Mouse (Mus musculus) forebrain, embryonic 10.5 days (tissue): ENCODE measurements around the gene Gm18336. TPM values are rescaled to one million over a fixed set of nuclear protein-coding genes. Genes with fewer than 3 reads are reported as not detected.
"Not testable (repeated sequence)": the region's sequence is repeated elsewhere in the genome, so short reads cannot be mapped to it uniquely, and the experiment has no call there.

Experiments
- DNase-seq: peaks from one replicate; pipeline ENCODE4 v3.0.0-alpha.2; 2017; ENCODE audit warnings: low spot score; ENCODE audit errors: extremely low spot score
- H3K27ac ChIP-seq: fragments of 300-500 bp; sonication (generic); 2 replicates; pipeline ENCODE4 v1.5.1; 2016; ENCODE audit warnings: mild to moderate bottlenecking
- H3K27me3 ChIP-seq: fragments of 300-500 bp; sonication (generic); 2 replicates; pipeline ENCODE4 v1.6.1; 2016; ENCODE audit warnings: mild to moderate bottlenecking; ENCODE audit not compliant: poor library complexity, severe bottlenecking
- H3K36me3 ChIP-seq: fragments of 300-500 bp; sonication (generic); replicated peaks from 2 replicates; pipeline ENCODE4 v1.6.1; 2016; ENCODE audit warnings: mild to moderate bottlenecking, moderate library complexity
- H3K4me1 ChIP-seq: fragments of 300-500 bp; sonication (generic); 2 replicates; pipeline ENCODE4 v1.6.1; 2016
- H3K4me3 ChIP-seq: fragments of 300-500 bp; sonication (generic); 2 replicates; pipeline ENCODE4 v1.5.1; 2016; ENCODE audit warnings: mild to moderate bottlenecking, moderate library complexity
- H3K9me3 ChIP-seq: fragments of 300-500 bp; sonication (generic); 2 replicates; pipeline ENCODE4 v1.6.1; 2016; ENCODE audit warnings: mild to moderate bottlenecking, moderate library complexity
- WGBS: fragments of 180-500 bp; shearing (Covaris S2); methylation state at CpG from one replicate; pipeline ENCODE4 v1.1.7; 2016; 5-methylcytosine and 5-hydroxymethylcytosine counted together
- polyA plus RNA-seq: library from polyadenylated mRNA; unstranded; fragments of >200 nt; fragmentation: Nextera tagmentation; extraction: Ambion mirVana; gene quantifications from 2 replicates; pipeline ENCODE4 v1.2.1, GENCODE M21; 2016

Gm18336 gene
- not detected in 2 replicates for polyA plus RNA-seq

- not testable (repeated sequence) for H3K27ac ChIP-seq, DNase-seq
- WGBS, result 83% methylated on average over 2 of the region's 2 CpGs
Measured at GRCm38 (mm10) chrX:73398636-73399035, at the start of gene Gm18336. Gm18336 (minus strand) TSS chrX:73398736.

DNA sequence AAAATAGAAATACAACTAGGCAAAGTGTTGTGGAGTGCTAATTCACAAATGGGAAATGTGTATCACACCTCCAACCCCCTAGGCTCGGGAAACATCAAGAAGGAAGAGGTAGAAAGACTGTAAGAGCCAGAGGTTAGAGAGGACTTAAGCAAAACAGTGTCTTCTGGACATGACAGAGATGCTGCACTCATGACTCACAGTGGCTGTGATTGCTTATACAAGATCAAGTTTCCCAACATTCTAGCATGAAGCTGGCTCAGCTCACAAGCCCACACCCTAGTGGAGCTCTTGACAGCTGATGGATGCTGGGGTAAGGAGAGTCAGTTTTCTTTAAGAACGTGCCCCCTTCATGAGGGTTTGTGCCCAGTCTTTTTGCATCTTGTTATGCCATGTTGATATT is 42.9 kb upstream of the Gm18336 start:
- Histone ChIP-seq H3K4me1 (no peaks in the 10 kb centered on the region), H3K4me3 (no peak overlapping the region), H3K36me3 (peaks cover 31% of the 10 kb centered on the region), H3K27me3 (peaks cover 39% of the 10 kb centered on the region), H3K27ac (no peak overlapping the region), H3K9me3 (no peaks in the 10 kb centered on the region)
- WGBS, result 73% methylated on average over 2 of the region's 2 CpGs
- DNase-seq, result no peak

More at GRCm38 (mm10) chrX:73398636-73399035, at the start of gene Gm18336:
- H3K4me1 ChIP-seq, H3K36me3 ChIP-seq, H3K9me3 ChIP-seq, H3K4me3 ChIP-seq: not testable (repeated sequence)
- H3K27me3 ChIP-seq, result peaks cover 23% of the 10 kb centered on the region

GRCm38 (mm10) chrX:73435252-73435651 is 36.7 kb upstream of the Gm18336 start, which contains the start of gene Trex2:
Trex2 (minus strand) TSS chrX:73435344.
- 84% methylated on average over 11 of the region's 11 CpGs for WGBS
- H3K4me1 ChIP-seq, result no peaks in the 10 kb centered on the region
- H3K4me3 ChIP-seq, result no peak within 1 kb of the TSS

GRCm38 (mm10) chrX:73432850-73433249 is 34.3 kb upstream of the Gm18336 start:
- H3K4me3 ChIP-seq, result no peak overlapping the region
- 84% methylated on average over 5 of the region's 5 CpGs for WGBS
- peaks cover 32% of the 10 kb centered on the region for H3K27me3 ChIP-seq
- H3K4me1 ChIP-seq, result no peaks in the 10 kb centered on the region
- no peak for DNase-seq
- H3K27ac ChIP-seq, result no peak overlapping the region
- no peaks in the 10 kb centered on the region for H3K9me3 ChIP-seq
- H3K36me3 ChIP-seq, result peaks cover 13% of the 10 kb centered on the region

More at GRCm38 (mm10) chrX:73435252-73435651, 36.7 kb upstream of the Gm18336 start, which contains the start of gene Trex2:
- no peak for DNase-seq
- H3K27me3 ChIP-seq, result peaks cover 48% of the 10 kb centered on the region
- peaks cover 18% of the 10 kb centered on the region for H3K36me3 ChIP-seq
- H3K27ac ChIP-seq, result no peak within 1 kb of the TSS
- no peaks in the 10 kb centered on the region for H3K9me3 ChIP-seq

GRCm38 (mm10) chrX:73430036-73430435 is 31.5 kb upstream of the Gm18336 start:
- Histone ChIP-seq H3K9me3 (no peaks in the 10 kb centered on the region), H3K4me1 (no peaks in the 10 kb centered on the region), H3K27me3 (peaks cover 34% of the 10 kb centered on the region), H3K36me3 (no peaks in the 10 kb centered on the region), H3K27ac (no peak overlapping the region), H3K4me3 (no peak overlapping the region)
- WGBS, result 80% methylated on average over 2 of the region's 2 CpGs
- DNase-seq, result no peak

DNA sequence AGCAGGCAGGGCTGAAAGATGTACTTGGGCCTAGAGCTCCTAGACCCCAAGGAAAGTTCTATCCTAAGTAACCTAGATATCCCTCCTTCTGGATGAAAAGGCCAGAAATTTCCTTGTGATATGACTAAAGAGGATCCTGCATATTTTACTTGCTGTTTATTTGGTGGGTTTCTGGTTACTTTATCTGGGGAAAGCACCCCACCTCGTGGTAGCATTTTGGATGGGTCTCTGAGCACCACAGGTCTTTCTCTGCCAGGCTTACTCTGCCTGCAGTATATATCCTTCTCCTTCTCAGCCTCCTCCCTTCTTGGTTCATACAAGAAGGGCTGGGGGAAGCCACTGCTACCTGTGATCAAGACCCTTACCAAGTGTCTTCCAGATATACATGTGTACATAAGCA is 14.2 kb upstream of the Gm18336 start:
- DNase-seq, result no peak
- 20% methylated on average over 1 of the region's 1 CpGs for WGBS
- Histone ChIP-seq H3K27ac (no peak overlapping the region), H3K36me3 (no peaks in the 10 kb centered on the region), H3K9me3 (no peaks in the 10 kb centered on the region), H3K4me3 (no peak overlapping the region), H3K4me1 (peaks cover 4% of the 10 kb centered on the region), H3K27me3 (peaks cover 45% of the 10 kb centered on the region)

GRCm38 (mm10) chrX:73410880-73411517 is 12.5 kb upstream of the Gm18336 start, which contains the start of gene Zfp92:
Zfp92 (plus strand) TSS chrX:73411096.
- Histone ChIP-seq H3K4me3 (peak within 1 kb of the TSS; percentile 41), H3K9me3 (no peaks in the 10 kb centered on the region), H3K4me1 (peaks cover 4% of the 10 kb centered on the region), H3K27me3 (peaks cover 45% of the 10 kb centered on the region), H3K36me3 (no peaks in the 10 kb centered on the region), H3K27ac (no peak within 1 kb of the TSS)
- 20% methylated on average over 20 of the region's 20 CpGs for WGBS
- DNase-seq, result no peak

GRCm38 (mm10) chrX:73401616-73402015 is 3.1 kb upstream of the Gm18336 start:
- 92% methylated on average over 12 of the region's 12 CpGs for WGBS
- H3K9me3 ChIP-seq, result no peaks in the 10 kb centered on the region
- H3K4me3 ChIP-seq, result no peak overlapping the region
- DNase-seq, result no peak
- no peak overlapping the region for H3K27ac ChIP-seq
- H3K4me1 ChIP-seq, result no peaks in the 10 kb centered on the region
- peaks cover 14% of the 10 kb centered on the region for H3K27me3 ChIP-seq
- no peaks in the 10 kb centered on the region for H3K36me3 ChIP-seq

GRCm38 (mm10) chrX:73400951-73401350 is 2.4 kb upstream of the Gm18336 start:
- Histone ChIP-seq H3K4me3 (no peak overlapping the region), H3K27me3 (peaks cover 21% of the 10 kb centered on the region), H3K27ac (no peak overlapping the region), H3K9me3 (no peaks in the 10 kb centered on the region), H3K36me3 (no peaks in the 10 kb centered on the region), H3K4me1 (no peaks in the 10 kb centered on the region)
- 90% methylated on average over 20 of the region's 20 CpGs for WGBS
- no peak for DNase-seq

DNA sequence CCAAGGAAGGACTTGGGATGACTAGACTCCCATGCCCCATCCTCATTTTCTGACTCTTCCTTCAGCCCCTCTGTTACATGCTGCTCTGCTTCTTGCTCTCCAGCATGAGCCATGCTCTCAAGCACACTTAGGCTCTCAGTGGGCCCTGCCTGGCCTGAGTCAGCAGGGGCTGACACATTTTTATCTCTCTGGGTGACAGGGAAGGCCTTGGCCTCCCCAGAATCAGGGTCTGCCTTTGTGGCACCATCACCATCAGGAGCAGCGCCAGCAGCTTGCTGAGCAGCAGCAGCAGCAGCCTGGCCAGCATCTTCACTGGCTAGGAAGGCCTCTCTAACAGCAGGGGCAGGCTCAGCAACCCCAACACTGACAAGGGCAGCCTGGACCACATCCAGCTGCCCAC is 2.1 kb downstream of the Gm18336 start:
- no peak for DNase-seq
- Histone ChIP-seq H3K4me1 (no peaks in the 10 kb centered on the region), H3K27ac (no peak overlapping the region), H3K36me3 (no peaks in the 10 kb centered on the region), H3K4me3 (no peak overlapping the region), H3K27me3 (peaks cover 36% of the 10 kb centered on the region), H3K9me3 (no peaks in the 10 kb centered on the region)
- WGBS, result 86% methylated on average over 1 of the region's 1 CpGs

DNA sequence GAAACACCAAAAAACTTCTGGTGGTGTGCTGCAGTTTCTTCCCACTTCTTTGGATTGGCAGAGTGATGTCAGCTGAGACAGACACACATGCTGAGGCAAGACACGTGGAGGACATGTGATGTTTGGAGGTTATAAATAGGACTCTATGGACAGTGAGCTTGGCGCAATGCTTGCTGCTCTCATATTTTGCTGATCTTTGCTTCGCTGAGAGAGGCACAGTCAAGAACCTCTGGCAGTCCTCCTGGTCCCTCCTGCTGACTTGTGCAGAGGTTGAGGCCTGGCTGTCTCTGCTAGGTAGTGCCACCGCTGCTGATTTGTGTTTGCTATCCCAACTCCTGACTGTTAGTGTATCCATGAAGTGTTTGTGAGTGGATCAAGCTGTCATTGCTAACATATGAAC is 7.1 kb downstream of the Gm18336 start:
- H3K4me1 ChIP-seq, result no peaks in the 10 kb centered on the region
- 82% methylated on average over 4 of the region's 4 CpGs for WGBS
- peaks cover 22% of the 10 kb centered on the region for H3K27me3 ChIP-seq
- no peak for DNase-seq
- no peak overlapping the region for H3K27ac ChIP-seq
- H3K36me3 ChIP-seq, result no peaks in the 10 kb centered on the region
- H3K4me3 ChIP-seq, result no peak overlapping the region
- H3K9me3 ChIP-seq, result no peaks in the 10 kb centered on the region

- WGBS, result 44% methylated on average over 1 of the region's 1 CpGs
- no peaks in the 10 kb centered on the region for H3K4me1 ChIP-seq
- H3K27ac ChIP-seq, result no peak overlapping the region
Measured at GRCm38 (mm10) chrX:73384924-73385323, 13.6 kb downstream of the Gm18336 start.

DNA sequence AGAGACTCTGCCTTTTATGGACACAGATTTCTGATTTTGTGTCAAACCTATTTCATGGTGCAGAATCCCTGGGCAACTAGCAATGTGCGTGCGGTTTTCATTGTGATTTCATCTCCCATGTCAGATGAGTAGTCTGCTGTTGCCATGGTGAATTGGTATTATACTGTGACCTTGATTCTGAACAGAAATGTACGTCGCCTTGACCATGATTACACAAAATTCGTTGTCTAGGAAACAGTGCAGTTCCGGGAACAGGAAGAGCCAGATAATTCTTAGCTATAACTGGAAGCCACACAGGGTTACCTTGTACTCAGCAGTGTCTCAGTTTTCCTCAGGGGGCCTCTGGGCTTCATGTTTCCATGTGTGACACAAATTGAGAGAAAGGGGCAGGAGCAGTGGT is 14.1 kb downstream of the Gm18336 start:
- Histone ChIP-seq H3K36me3 (no peaks in the 10 kb centered on the region), H3K27me3 (peaks cover 15% of the 10 kb centered on the region), H3K9me3 (no peaks in the 10 kb centered on the region), H3K27ac (no peak overlapping the region), H3K4me1 (no peaks in the 10 kb centered on the region), H3K4me3 (no peak overlapping the region)
- no peak for DNase-seq
- WGBS, result 86% methylated on average over 6 of the region's 6 CpGs

More at GRCm38 (mm10) chrX:73384924-73385323, 13.6 kb downstream of the Gm18336 start:
- Histone ChIP-seq H3K27me3 (peaks cover 14% of the 10 kb centered on the region), H3K36me3 (no peaks in the 10 kb centered on the region), H3K4me3 (no peak overlapping the region), H3K9me3 (no peaks in the 10 kb centered on the region)
- DNase-seq, result no peak
